Mouse (Mus musculus): Measurements from ENCODE around the gene Mier2. TPM values are rescaled to one million over a fixed set of nuclear protein-coding genes. Genes with fewer than 3 reads are reported as not detected.

Gene Mier2
- total and polyA plus RNA-seq, 3 experiments = 22.4 to 30.2 (median 26.7) TPM

DNA sequence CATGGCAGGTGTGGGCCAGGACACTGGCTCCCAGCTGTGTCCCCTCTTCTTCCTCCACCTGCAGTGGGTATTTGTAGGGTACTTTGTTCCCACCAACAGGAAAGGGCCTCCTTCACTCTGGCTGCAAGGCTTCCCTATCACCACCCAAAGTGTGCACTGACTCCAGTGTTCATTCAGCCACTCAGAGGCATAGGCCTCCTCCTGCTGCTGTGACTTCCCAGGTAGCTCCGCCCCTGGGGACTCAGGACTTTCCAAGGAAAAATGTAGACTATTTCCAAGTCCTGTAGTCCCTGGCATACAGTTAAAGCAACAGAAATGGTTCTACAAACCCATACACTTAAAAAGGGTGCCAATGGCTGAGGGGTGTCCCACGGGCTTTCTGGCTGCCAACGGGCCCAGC is 22.3 kb downstream of the Mier2 start:
- Histone ChIP-seq H3K79me2 (replicated peaks; ENCODE audit: control insufficient read depth, extremely low read depth, insufficient read depth, poor library complexity, severe bottlenecking) (no peaks in the 10 kb centered on the region), H3K27ac (ENCODE audit: insufficient read depth, low read depth) (no peak overlapping the region), H3K4me1 (ENCODE audit: control insufficient read depth in 1 of 2, insufficient read depth in 2 of 2) (peaks cover 4 to 13% of the 10 kb centered on the region in 2 experiments; a peak in 3 of 4 replicates), H3K36me3 (replicated peaks in 1 of 2; ENCODE audit: control insufficient read depth in 1 of 2, insufficient read depth in 1 of 2, low read length in 1 of 2) (peaks cover 0 to 29% of the 10 kb centered on the region in 2 experiments), H3K4me2 (ENCODE audit: insufficient read depth, low read depth, poor library complexity, severe bottlenecking) (peak overlapping the region; percentile 62), H3K4me3 (replicated peaks in 1 of 3; ENCODE audit: low read depth in 2 of 3, low read length in 2 of 3, poor library complexity in 1 of 3) (peak overlapping the region; percentile 62 to 74 (median 65)), H3K9me3 (replicated peaks; ENCODE audit: low read length) (no peaks in the 10 kb centered on the region), H3K27me3 (replicated peaks) (peaks cover 2% of the 10 kb centered on the region), H3K9ac (ENCODE audit: insufficient read depth, low read depth) (no peak overlapping the region)
- TF ChIP-seq KAT2A (IDR thresholded peaks at IDR 0.05; ENCODE audit: insufficient replicate concordance, low read length) (no peak), SMC3 (IDR thresholded peaks at IDR 0.05; ENCODE audit: low read depth, low read length) (no peak)
- in situ Hi-C loops (cut with MboI; ENCODE audit: low pct_ligation_motif_present, low pct_unique_long_range_greater_than_20kb, low sequenced_read_pairs) = no loop called here
- DNase-seq (ENCODE audit: extremely low read depth) = no peak
- dilution Hi-C loops (cut with MboI; ENCODE audit: extremely low pct_ligation_motif_present, extremely low pct_unique_long_range_greater_than_20kb, low sequenced_read_pairs) = no loop called here

- Histone ChIP-seq H3K27ac (ENCODE audit: insufficient read depth, low read depth) (no peak overlapping the region), H3K27me3 (replicated peaks) (peaks cover 2% of the 10 kb centered on the region), H3K79me2 (replicated peaks; ENCODE audit: control insufficient read depth, extremely low read depth, insufficient read depth, poor library complexity, severe bottlenecking) (no peaks in the 10 kb centered on the region), H3K4me2 (ENCODE audit: insufficient read depth, low read depth, poor library complexity, severe bottlenecking) (no peak overlapping the region), H3K9me3 (replicated peaks; ENCODE audit: low read length) (no peaks in the 10 kb centered on the region), H3K9ac (ENCODE audit: insufficient read depth, low read depth) (no peak overlapping the region), H3K4me3 (replicated peaks in 1 of 3; ENCODE audit: low read depth in 2 of 3, low read length in 2 of 3, poor library complexity in 1 of 3) (no peak overlapping the region), H3K36me3 (replicated peaks in 1 of 2; ENCODE audit: control insufficient read depth in 1 of 2, insufficient read depth in 1 of 2, low read length in 1 of 2) (peaks cover 0 to 36% of the 10 kb centered on the region in 2 experiments), H3K4me1 (ENCODE audit: control insufficient read depth in 1 of 2, insufficient read depth in 2 of 2) (peaks cover 4 to 13% of the 10 kb centered on the region in 2 experiments; a peak in 3 of 4 replicates)
- dilution Hi-C loops (cut with MboI; ENCODE audit: extremely low pct_ligation_motif_present, extremely low pct_unique_long_range_greater_than_20kb, low sequenced_read_pairs) = no loop called here
- in situ Hi-C loops (cut with MboI; ENCODE audit: low pct_ligation_motif_present, low pct_unique_long_range_greater_than_20kb, low sequenced_read_pairs) = no loop called here
- TF ChIP-seq RAD21 (IDR thresholded peaks at IDR 0.05; ENCODE audit: low read depth, low read length) (no peak), RCOR1 (conservative IDR thresholded peaks at IDR 0.05; ENCODE audit: low read depth, low read length) (no peak), MAFK (IDR thresholded peaks at IDR 0.05; ENCODE audit: insufficient replicate concordance, low read length) (no peak), MAZ (IDR thresholded peaks at IDR 0.05; ENCODE audit: low read depth, low read length) (no peak), POLR2AphosphoS2 (IDR thresholded peaks at IDR 0.05; ENCODE audit: low read depth, low read length) (no peak), JUND (conservative IDR thresholded peaks at IDR 0.05; ENCODE audit: low read depth, low read length) (no peak), USF1 (IDR thresholded peaks at IDR 0.05; ENCODE audit: low read depth, low read length) (no peak), ETS1 (conservative IDR thresholded peaks at IDR 0.05; ENCODE audit: low read depth, low read length) (no peak), TBP (conservative IDR thresholded peaks at IDR 0.05; ENCODE audit: low read depth, low read length) (no peak), ZC3H11A (IDR thresholded peaks at IDR 0.05; ENCODE audit: low read depth, low read length) (no peak), GABPA (IDR thresholded peaks at IDR 0.05; ENCODE audit: insufficient replicate concordance, low read depth, low read length) (no peak), USF2 (conservative IDR thresholded peaks at IDR 0.05; ENCODE audit: low read depth, low read length) (no peak)
- no peak for DNase-seq (ENCODE audit: extremely low read depth)
These were observed 23.4 kb downstream of the Mier2 start for GRCm38 (mm10) chr10:79531593-79531992.
